Mouse (Mus musculus) heart, postnatal 0 days (tissue): ENCODE data around the gene Tmem178. TPM values are rescaled to one million over a fixed set of nuclear protein-coding genes. Genes with fewer than 3 reads are reported as not detected.

Experiments
- ATAC-seq: fragments of 200-750 bp; cut with Nextera tagmentation; 2 replicates; pipeline ENCODE4 v1.8.0; 2017; ENCODE audit warnings: low read depth, moderate number of reproducible peaks, moderate library complexity; ENCODE audit not compliant: insufficient read depth
- DNase-seq: peaks from one replicate; pipeline ENCODE4 v3.0.0-alpha.2; 2016; ENCODE audit warnings: low spot score
- H3K27ac ChIP-seq: fragments of 300-500 bp; sonication (generic); 2 replicates; pipeline ENCODE4 v1.5.1; 2014; ENCODE audit warnings: low read depth, mild to moderate bottlenecking
- H3K27me3 ChIP-seq: fragments of 300-500 bp; sonication (generic); 2 replicates; pipeline ENCODE4 v1.6.1; 2014; ENCODE audit warnings: low read length, mixed read lengths; ENCODE audit not compliant: control insufficient read depth, insufficient read depth
- H3K36me3 ChIP-seq: fragments of 300-500 bp; sonication (generic); replicated peaks from 2 replicates; pipeline ENCODE4 v1.6.1; 2014; ENCODE audit warnings: low read length, mixed read lengths; ENCODE audit not compliant: control insufficient read depth, insufficient read depth
- H3K4me1 ChIP-seq: fragments of 300-500 bp; sonication (generic); 2 replicates; pipeline ENCODE4 v1.6.1; 2014; ENCODE audit warnings: antibody characterized with exemption; ENCODE audit not compliant: control insufficient read depth, insufficient read depth
- H3K4me2 ChIP-seq: fragments of 300-500 bp; sonication (generic); 2 replicates; pipeline ENCODE4 v1.6.1; 2014; ENCODE audit warnings: low read depth, mild to moderate bottlenecking, low read length, moderate library complexity
- H3K4me3 ChIP-seq: fragments of 300-500 bp; sonication (generic); 2 replicates; pipeline ENCODE4 v1.5.1; 2014; ENCODE audit warnings: low read depth, low read length
- H3K9ac ChIP-seq: fragments of 300-500 bp; sonication (generic); replicated peaks from 2 replicates; pipeline ENCODE4 v1.6.1; 2014; ENCODE audit warnings: low read depth, low read length, mixed read lengths
- H3K9me3 ChIP-seq: fragments of 300-500 bp; sonication (generic); replicated peaks from 2 replicates; pipeline ENCODE4 v1.6.1; 2016; ENCODE audit warnings: low read length; ENCODE audit not compliant: control insufficient read depth
- CTCF ChIP-seq: IDR thresholded peaks from 2 replicates; pipeline ENCODE4 v1.5.1; 2016; ENCODE audit warnings: antibody characterized with exemption, control low read depth, low read depth
- EP300 ChIP-seq: IDR thresholded peaks from 2 replicates; pipeline ENCODE4 v1.6.1; 2016; ENCODE audit warnings: antibody characterized with exemption, low read depth
- WGBS: fragments of 180-500 bp; shearing (Covaris S2); extraction: QIAGEN DNeasy Blood & Tissue Kit; methylation state at CpG from one replicate; pipeline ENCODE4 v1.1.7; 2014; 5-methylcytosine and 5-hydroxymethylcytosine counted together
- polyA plus RNA-seq: library from polyadenylated mRNA; unstranded; fragments of >200 nt; fragmentation: Nextera tagmentation; extraction: Ambion mirVana; gene quantifications from 2 replicates; pipeline ENCODE4 v1.2.1, GENCODE M21; 2015
- total RNA-seq: library from RNA; depleted of rRNA; stranded (reverse); fragments of >200 nt; gene quantifications from 2 replicates; pipeline ENCODE4 v1.2.3, GENCODE M21; 2014; ENCODE audit warnings: low replicate concordance

Tmem178 gene
- total and polyA plus RNA-seq, 2 experiments from 2014 or later: 1.8 to 3.1 TPM

GRCm38 (mm10) chr17:80955415-80955814 lies 11.0 kb downstream of the Tmem178 start:
- Histone ChIP-seq H3K4me3 (no peak overlapping the region), H3K4me1 (no peaks in the 10 kb centered on the region), H3K27ac (no peak overlapping the region), H3K9me3 (peaks cover 1% of the 10 kb centered on the region; the same call in 1 of the 2 replicates), H3K4me2 (no peak overlapping the region), H3K27me3 (peaks cover 7% of the 10 kb centered on the region), H3K36me3 (no peaks in the 10 kb centered on the region), H3K9ac (no peak overlapping the region)
- no peak for ATAC-seq
- TF ChIP-seq EP300: no peak
- TF ChIP-seq CTCF: no peak
- whole genome bisulfite sequencing: 73% methylated on average over 7 of the region's 7 CpGs
- no peak for DNase-seq

GRCm38 (mm10) chr17:80955998-80956811 lies 11.8 kb downstream of the Tmem178 start:
- peaks cover 7% of the 10 kb centered on the region for H3K27me3 ChIP-seq
- 86% methylated on average over 10 of the region's 10 CpGs for WGBS
- H3K4me2 ChIP-seq: no peak overlapping the region
- H3K9me3 ChIP-seq: peaks cover 4% of the 10 kb centered on the region; the same call in 1 of the 2 replicates
- H3K4me1 ChIP-seq: no peaks in the 10 kb centered on the region
- ATAC-seq (no peak), DNase-seq (no peak)
- no peak overlapping the region for H3K4me3 ChIP-seq
- no peaks in the 10 kb centered on the region for H3K36me3 ChIP-seq
- no peak overlapping the region for H3K27ac ChIP-seq
- TF ChIP-seq EP300 (no peak), CTCF (no peak)
- H3K9ac ChIP-seq: no peak overlapping the region

- Histone ChIP-seq H3K9ac (no peak overlapping the region), H3K27me3 (peaks cover 5% of the 10 kb centered on the region), H3K4me3 (no peak overlapping the region), H3K27ac (no peak overlapping the region), H3K4me1 (no peaks in the 10 kb centered on the region), H3K4me2 (no peak overlapping the region), H3K36me3 (no peaks in the 10 kb centered on the region), H3K9me3 (peaks cover 4% of the 10 kb centered on the region; the same call in 1 of the 2 replicates)
- TF ChIP-seq EP300: no peak
- TF ChIP-seq CTCF: no peak
- ATAC-seq (no peak), DNase-seq (no peak)
- 62% methylated on average over 6 of the region's 6 CpGs for WGBS
These were observed 13.9 kb downstream of the Tmem178 start for GRCm38 (mm10) chr17:80958332-80958731.

- TF ChIP-seq EP300 (no peak), CTCF (no peak)
- DNase-seq (no peak), ATAC-seq (no peak)
- Histone ChIP-seq H3K36me3 (no peaks in the 10 kb centered on the region), H3K27ac (no peak overlapping the region), H3K4me1 (no peaks in the 10 kb centered on the region), H3K4me2 (no peak overlapping the region), H3K4me3 (no peak overlapping the region), H3K9me3 (peaks cover 4% of the 10 kb centered on the region; the same call in 1 of the 2 replicates), H3K9ac (no peak overlapping the region), H3K27me3 (peaks cover 4% of the 10 kb centered on the region; the same call in 1 of the 2 replicates)
- 86% methylated on average over 2 of the region's 2 CpGs for whole genome bisulfite sequencing
These were observed 15.4 kb downstream of the Tmem178 start for GRCm38 (mm10) chr17:80959840-80960239.

GRCm38 (mm10) chr17:80967475-80967874 lies 23.0 kb downstream of the Tmem178 start:
- Histone ChIP-seq H3K4me2 (no peak overlapping the region), H3K27me3 (0 out of 2 replicates have a peak, but pooled peaks cover 6% of the 10 kb centered on the region), H3K4me1 (peaks cover 18% of the 10 kb centered on the region), H3K27ac (no peak overlapping the region), H3K4me3 (no peak overlapping the region), H3K36me3 (no peaks in the 10 kb centered on the region), H3K9me3 (no peaks in the 10 kb centered on the region), H3K9ac (no peak overlapping the region)
- DNase-seq (no peak), ATAC-seq (no peak)
- WGBS: 48% methylated on average over 7 of the region's 7 CpGs
- TF ChIP-seq EP300: no peak
- TF ChIP-seq CTCF: no peak
